Mouse (Mus musculus): ENCODE data around the gene Vapb. TPM values are rescaled to one million over a fixed set of nuclear protein-coding genes. Genes with fewer than 3 reads are reported as not detected.
A peak's percentile ranks its signal among the peaks of the same experiment; 100 is the strongest.
"Not testable (repeated sequence)": the region's sequence is repeated elsewhere in the genome, so short reads cannot be mapped to it uniquely, and the experiment has no call there.

Gene Vapb
- 11.0 and 14.8 TPM in 2 replicates for polyA plus RNA-seq (2016; fragmentation: Nextera tagmentation; extraction: Ambion mirVana)

DNA sequence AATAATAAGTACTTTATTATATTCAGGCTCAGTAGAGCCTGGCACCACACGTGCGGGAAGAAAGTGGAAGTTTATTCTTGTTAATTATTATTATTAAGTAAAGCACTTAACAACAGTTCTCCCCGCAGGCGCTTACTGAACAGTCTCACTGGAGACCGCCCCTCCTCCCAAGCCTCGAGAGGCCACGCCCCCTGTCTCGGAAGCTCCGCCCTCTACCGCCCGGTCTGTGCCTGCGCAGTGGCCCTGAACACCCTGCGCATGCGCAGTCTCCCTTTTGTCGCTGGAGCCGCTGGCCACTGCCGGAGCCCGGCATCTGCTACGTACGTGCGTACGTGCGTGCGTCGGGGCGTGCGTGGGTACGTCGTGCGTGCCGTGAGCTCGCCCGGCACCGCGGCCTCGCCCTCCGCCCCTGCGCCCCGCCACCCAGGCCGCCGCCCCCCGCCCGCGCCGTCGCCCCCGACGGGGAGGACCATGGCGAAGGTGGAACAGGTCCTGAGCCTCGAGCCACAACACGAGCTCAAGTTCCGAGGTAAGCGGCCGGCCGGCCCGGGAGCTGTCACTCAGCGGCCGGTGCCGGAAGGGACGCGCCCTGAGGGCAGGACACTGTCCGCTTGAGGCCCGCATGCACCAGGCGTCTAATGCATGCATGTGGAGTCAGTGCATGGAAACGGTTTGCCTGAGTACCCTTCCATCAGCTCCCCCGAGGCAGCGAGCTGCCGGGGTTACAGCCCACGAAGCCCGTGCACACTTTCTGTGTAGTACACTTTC, at the start of gene Vapb:
Gene Vapb (plus strand): TSS at position 290 of the 768 bp plus-strand sequence.
- Histone ChIP-seq H3K4me1 (peaks cover 17% of the 10 kb centered on the region), H3K27ac (replicated peaks) (peak within 1 kb of the TSS; percentile 69), H3K4me3 (peak within 1 kb of the TSS; percentile 75), H3K9me3 (no peaks in the 10 kb centered on the region), H3K36me3 (peaks cover 3% of the 10 kb centered on the region; the same call in 1 of the 2 replicates), H3K4me2 (replicated peaks) (peak within 1 kb of the TSS; percentile 69), H3K27me3 (peaks cover 3% of the 10 kb centered on the region; the same call in 1 of the 2 replicates), H3K9ac (replicated peaks) (peak within 1 kb of the TSS; percentile 76)
- WGBS, result 1% methylated on average over 70 of the region's 70 CpGs
- peak; percentile 97 for ATAC-seq (ENCODE audit: low FRiP score, low read depth)

DNA sequence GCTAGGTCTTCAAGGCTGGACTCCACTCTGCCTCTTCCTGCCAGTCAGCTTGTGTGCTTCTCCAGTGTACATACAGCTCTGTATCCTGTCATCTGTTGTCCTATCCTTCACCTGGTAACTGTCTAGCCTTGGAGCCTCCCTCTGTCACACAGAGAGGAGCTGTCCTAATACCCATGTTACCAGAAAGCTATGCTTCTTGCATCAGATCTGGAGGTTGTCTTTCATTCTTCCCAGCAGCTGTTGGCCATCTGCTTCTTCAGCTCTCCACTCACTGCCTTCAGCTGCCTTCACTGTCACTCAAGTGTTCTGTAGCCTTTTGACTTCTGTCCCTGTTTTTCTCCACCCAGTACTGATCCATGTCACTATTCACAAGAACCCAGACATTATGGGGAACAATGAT, 47.5 kb upstream of the Vapb start:
- H3K27ac ChIP-seq (replicated peaks), result no peak overlapping the region
- H3K4me2 ChIP-seq (replicated peaks), result no peak overlapping the region
- H3K9me3 ChIP-seq, result no peaks in the 10 kb centered on the region
- no peak for ATAC-seq (ENCODE audit: low FRiP score, low read depth)
- H3K4me1 ChIP-seq, result 0 out of 2 replicates have a peak, but pooled peaks cover 5% of the 10 kb centered on the region
- H3K36me3 ChIP-seq, result peaks cover 49% of the 10 kb centered on the region
- no peaks in the 10 kb centered on the region for H3K27me3 ChIP-seq
- H3K4me3 ChIP-seq, result no peak overlapping the region
- no peak overlapping the region for H3K9ac ChIP-seq (replicated peaks)

DNA sequence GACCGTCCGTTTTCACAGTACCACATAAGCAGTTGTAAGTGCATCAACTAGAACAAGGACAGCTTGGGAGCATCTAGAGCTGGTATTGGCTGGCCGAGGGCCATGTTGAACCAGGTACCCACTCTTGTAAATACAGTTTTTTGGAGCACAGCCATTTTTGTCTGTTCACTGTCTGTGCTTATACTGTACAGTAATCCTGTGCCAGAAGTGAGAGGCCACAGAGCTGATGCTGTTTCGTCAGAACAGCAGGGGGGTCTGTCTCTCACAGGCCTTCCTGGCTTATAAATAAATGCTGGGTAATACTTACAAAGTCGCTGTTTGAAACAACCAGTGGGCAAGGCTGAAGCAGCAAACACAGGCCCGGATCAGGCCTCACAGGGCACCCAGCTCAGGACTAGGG, 45.6 kb upstream of the Vapb start:
- H3K9me3 ChIP-seq, result no peaks in the 10 kb centered on the region
- H3K27ac ChIP-seq (replicated peaks), result no peak overlapping the region
- no peak overlapping the region for H3K4me3 ChIP-seq
- no peak for ATAC-seq (ENCODE audit: low FRiP score, low read depth)
- H3K27me3 ChIP-seq, result no peaks in the 10 kb centered on the region
- no peak overlapping the region for H3K9ac ChIP-seq (replicated peaks)
- peaks cover 59% of the 10 kb centered on the region for H3K36me3 ChIP-seq
- H3K4me1 ChIP-seq, result 0 out of 2 replicates have a peak, but pooled peaks cover 3% of the 10 kb centered on the region
- no peak overlapping the region for H3K4me2 ChIP-seq (replicated peaks)
- WGBS, result 91% methylated on average over 6 of the region's 6 CpGs

DNA sequence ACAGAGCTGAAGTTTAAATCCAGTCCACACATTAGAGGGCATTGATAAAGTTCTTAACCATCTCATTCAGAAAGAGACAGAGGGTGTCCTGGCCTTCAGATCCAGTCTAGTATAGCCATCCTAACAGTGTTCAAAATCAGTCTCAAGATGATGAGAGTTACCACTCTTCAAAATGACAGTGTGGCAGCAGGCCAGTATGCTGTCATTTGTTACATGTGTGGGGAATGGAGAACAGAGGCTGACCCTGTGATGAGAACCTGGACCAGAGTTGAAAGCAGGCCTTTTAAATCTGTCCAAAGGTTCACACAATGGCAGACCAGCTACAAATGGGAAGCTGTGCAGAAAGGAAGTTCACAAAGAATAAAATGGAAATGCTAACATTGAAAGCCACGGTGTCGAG, 44.6 kb upstream of the Vapb start:
- H3K4me2 ChIP-seq (replicated peaks), result no peak overlapping the region
- H3K27me3 ChIP-seq, result no peaks in the 10 kb centered on the region
- H3K9me3 ChIP-seq, result no peaks in the 10 kb centered on the region
- H3K36me3 ChIP-seq, result peaks cover 68% of the 10 kb centered on the region
- H3K4me3 ChIP-seq, result no peak overlapping the region
- no peak overlapping the region for H3K9ac ChIP-seq (replicated peaks)
- no peaks in the 10 kb centered on the region for H3K4me1 ChIP-seq
- ATAC-seq (ENCODE audit: low FRiP score, low read depth), result no peak
- no peak overlapping the region for H3K27ac ChIP-seq (replicated peaks)
- 94% methylated on average over 2 of the region's 2 CpGs for WGBS

DNA sequence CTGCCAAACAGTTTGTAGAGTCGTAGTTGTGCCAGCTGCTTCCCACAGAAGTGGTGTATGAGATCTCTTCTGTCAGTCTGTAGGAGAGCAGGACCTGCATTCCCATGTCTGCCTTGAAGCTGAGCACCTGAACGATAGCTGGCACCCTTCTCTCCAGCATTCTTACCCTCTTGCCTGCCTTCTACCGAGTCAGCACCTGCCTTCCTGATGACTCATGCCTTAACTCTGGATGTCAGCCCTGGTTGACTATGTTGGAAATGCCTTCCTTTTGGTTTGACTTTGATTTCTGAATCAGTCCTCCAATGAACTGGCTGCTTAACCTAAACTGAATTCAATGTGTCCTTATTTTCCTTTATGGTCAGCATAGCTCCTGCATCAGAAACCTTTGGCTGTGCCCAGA, 38.5 kb upstream of the Vapb start:
- WGBS, result 88% methylated on average over 3 of the region's 3 CpGs
- no peak overlapping the region for H3K4me2 ChIP-seq (replicated peaks)
- H3K4me1 ChIP-seq, result no peaks in the 10 kb centered on the region
- H3K27ac ChIP-seq (replicated peaks), result no peak overlapping the region
- no peak for ATAC-seq (ENCODE audit: low FRiP score, low read depth)
- peaks cover 73% of the 10 kb centered on the region for H3K36me3 ChIP-seq
- H3K9ac ChIP-seq (replicated peaks), result no peak overlapping the region
- no peak overlapping the region for H3K4me3 ChIP-seq
- no peaks in the 10 kb centered on the region for H3K9me3 ChIP-seq
- H3K27me3 ChIP-seq, result no peaks in the 10 kb centered on the region

DNA sequence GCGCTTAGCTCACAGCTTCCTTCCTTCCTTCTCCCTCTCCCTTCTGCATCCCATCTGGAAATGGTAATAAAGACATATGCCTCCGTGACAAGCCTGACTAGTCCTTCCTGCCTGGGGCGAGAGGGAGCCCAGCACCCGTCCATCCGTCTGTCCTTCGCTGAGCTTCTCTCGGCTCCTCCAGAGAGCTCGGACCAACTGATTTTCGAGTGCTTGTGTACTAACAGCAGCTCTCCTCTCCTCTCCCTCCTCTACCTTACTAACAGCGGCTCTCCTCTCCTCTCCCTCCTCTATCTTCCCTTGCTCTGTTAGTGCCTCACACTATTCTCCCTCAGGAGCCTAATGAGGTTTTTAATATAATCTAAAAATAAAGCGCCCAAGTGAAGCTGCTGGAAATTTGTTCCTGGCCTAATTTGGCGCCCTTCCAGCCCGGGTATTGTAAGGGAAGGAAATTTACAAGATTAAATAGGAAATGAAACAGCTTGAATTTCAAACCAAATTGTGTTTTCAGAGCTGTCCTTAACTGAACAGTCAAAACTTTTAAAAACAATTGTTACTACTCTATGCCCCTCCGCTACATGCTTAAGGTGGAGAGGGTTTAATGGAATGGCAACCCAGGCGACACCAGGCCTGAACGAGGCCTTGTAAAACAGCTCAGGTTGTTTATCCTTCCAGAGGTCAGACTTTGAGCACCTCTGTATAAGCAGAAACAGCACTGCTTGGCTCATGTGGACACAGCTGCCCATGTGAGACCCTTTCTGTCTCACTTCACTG, 35.0 kb upstream of the Vapb start:
- WGBS, result 84% methylated on average over 16 of the region's 16 CpGs
- Histone ChIP-seq H3K4me1 (no peaks in the 10 kb centered on the region), H3K36me3 (peaks cover 62% of the 10 kb centered on the region), H3K27ac (replicated peaks) (no peak overlapping the region), H3K27me3 (no peaks in the 10 kb centered on the region), H3K4me2 (replicated peaks) (no peak overlapping the region), H3K9ac (replicated peaks) (no peak overlapping the region), H3K4me3 (no peak overlapping the region), H3K9me3 (no peaks in the 10 kb centered on the region)
- ATAC-seq (ENCODE audit: low FRiP score, low read depth), result no peak

DNA sequence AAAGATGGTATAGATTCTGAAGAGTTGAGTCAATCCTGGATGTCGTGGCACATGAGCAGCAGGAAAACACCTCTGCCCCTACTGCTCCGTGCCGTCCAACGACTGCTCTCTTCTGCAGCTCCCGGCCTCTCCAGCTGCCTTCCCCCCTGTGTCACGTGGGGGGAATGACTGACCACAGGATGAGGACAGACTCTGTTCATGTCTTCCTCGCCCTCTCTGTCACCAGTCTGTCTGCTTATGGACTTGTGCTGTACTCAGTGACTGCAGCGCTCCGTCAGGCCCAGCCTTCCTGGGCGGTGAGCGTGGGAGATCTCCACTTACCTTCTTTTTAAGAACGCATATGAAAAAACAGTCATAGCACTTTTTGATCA, 34.5 kb upstream of the Vapb start:
- H3K4me3 ChIP-seq, result no peak overlapping the region
- H3K27ac ChIP-seq (replicated peaks), result no peak overlapping the region
- no peak overlapping the region for H3K4me2 ChIP-seq (replicated peaks)
- WGBS, result 93% methylated on average over 12 of the region's 12 CpGs
- H3K4me1 ChIP-seq, result no peaks in the 10 kb centered on the region
- peaks cover 59% of the 10 kb centered on the region for H3K36me3 ChIP-seq
- H3K9me3 ChIP-seq, result no peaks in the 10 kb centered on the region
- H3K27me3 ChIP-seq, result no peaks in the 10 kb centered on the region
- H3K9ac ChIP-seq (replicated peaks), result no peak overlapping the region
- no peak for ATAC-seq (ENCODE audit: low FRiP score, low read depth)

DNA sequence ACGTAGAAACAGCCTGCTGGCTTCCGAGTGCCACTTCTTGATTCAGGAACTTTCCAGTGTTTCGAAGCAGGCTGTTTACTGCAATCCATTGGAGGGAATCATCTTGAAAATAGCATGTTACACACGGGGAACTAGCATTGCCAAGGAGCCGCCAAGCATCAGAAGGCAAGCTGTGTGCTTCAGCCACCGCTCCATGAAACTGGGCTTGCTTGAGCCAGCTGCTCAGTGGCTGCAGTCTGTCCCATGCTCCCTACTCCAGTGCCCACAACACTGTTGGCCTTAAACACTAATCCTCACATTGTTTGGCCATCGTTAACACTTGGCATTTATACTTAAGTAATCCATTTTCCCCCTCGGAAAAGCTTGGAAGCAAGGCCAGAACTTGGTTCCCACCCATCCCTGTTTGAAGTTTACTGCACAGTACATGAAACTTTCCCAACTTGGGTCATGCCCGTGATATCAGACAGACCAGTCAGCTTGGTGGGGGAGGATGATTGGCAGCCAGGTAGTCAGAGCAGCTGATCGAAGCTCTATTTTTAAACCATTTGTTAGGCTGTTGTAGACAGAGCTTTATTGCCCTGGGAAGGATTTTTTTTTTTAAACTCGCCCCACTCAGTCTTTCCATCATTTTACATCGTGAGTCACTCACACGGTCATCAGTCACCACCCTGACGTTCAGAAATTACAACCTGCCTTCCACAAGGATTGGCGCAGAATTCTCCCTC, 31.3 kb upstream of the Vapb start:
- no peak overlapping the region for H3K9ac ChIP-seq (replicated peaks)
- 88% methylated on average over 15 of the region's 15 CpGs for WGBS
- no peak for ATAC-seq (ENCODE audit: low FRiP score, low read depth)
- no peaks in the 10 kb centered on the region for H3K9me3 ChIP-seq
- no peaks in the 10 kb centered on the region for H3K27me3 ChIP-seq
- H3K4me1 ChIP-seq, result no peaks in the 10 kb centered on the region
- H3K4me2 ChIP-seq (replicated peaks), result no peak overlapping the region
- no peak overlapping the region for H3K4me3 ChIP-seq
- no peak overlapping the region for H3K27ac ChIP-seq (replicated peaks)
- H3K36me3 ChIP-seq, result peaks cover 30% of the 10 kb centered on the region

DNA sequence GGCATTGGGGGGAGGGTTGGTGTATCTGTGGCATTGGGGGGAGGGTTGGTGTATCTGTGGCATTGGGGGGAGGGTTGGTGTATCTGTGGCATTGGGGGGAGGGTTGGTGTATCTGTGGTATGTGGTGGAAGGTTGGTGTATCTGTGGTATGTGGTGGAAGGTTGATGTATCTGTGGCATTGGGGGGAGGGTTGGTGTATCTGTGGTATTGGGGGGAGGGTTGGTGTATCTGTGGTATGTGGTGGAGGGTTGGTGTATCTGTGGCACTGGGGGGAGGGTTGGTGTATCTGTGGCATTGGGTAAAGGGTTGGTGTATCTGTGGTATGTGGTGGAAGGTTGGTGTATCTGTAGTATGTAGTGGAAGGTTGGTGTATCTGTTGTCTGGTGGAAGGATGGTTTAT, 29.7 kb upstream of the Vapb start:
- H3K9me3 ChIP-seq; H3K4me2 ChIP-seq (replicated peaks); H3K27ac ChIP-seq (replicated peaks); ATAC-seq (ENCODE audit: low FRiP score, low read depth); H3K27me3 ChIP-seq; H3K4me3 ChIP-seq; H3K4me1 ChIP-seq; H3K9ac ChIP-seq (replicated peaks): not testable (repeated sequence)
- H3K36me3 ChIP-seq, result peaks cover 14% of the 10 kb centered on the region

DNA sequence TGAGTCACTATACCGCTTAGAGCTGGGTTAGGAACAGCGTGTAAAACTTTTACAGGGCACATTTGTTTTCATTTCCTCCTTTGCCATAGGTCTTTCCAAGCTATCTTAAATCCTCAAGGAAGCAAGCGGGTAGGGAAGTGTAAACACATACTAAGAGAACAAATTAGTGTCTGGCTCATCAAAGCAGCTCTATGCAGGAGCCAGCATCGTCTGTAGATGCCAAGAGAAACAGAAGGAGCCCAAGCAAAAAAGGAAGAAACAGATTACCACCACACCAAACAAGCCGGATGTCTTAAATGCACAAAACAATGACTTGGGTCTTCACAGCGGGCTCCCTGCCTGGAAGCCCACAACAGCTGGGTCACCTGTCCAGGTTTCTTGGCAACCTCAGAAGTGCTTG, 27.1 kb upstream of the Vapb start:
- H3K9ac ChIP-seq (replicated peaks), result no peak overlapping the region
- peaks cover 21% of the 10 kb centered on the region for H3K4me1 ChIP-seq
- WGBS, result 87% methylated on average over 6 of the region's 6 CpGs
- H3K4me3 ChIP-seq, result no peak overlapping the region
- H3K36me3 ChIP-seq, result 0 out of 2 replicates have a peak, but pooled peaks cover 3% of the 10 kb centered on the region
- no peaks in the 10 kb centered on the region for H3K9me3 ChIP-seq
- ATAC-seq (ENCODE audit: low FRiP score, low read depth), result no peak
- H3K27me3 ChIP-seq, result no peaks in the 10 kb centered on the region
- no peak overlapping the region for H3K27ac ChIP-seq (replicated peaks)
- H3K4me2 ChIP-seq (replicated peaks), result no peak overlapping the region

DNA sequence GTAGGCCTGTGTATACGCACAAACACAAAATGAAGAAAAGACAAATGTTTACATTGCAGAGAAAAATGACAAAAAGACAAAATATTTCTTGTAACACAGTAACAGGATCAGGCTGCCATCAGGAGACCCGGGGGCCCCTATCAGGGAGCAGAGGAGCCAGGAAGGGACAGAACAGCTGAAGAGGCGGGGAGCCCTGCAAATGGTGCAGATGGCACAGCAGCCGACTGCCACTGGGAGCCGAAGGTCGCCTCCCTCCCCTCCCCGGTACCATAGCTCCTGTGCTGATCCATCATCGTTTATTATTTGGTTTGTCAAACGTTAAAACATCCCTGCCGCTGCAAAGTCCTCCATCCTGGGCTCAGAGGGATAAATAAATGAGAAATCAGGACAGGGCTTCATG, 24.7 kb upstream of the Vapb start:
- no peaks in the 10 kb centered on the region for H3K27me3 ChIP-seq
- H3K4me2 ChIP-seq (replicated peaks), result no peak overlapping the region
- 56% methylated on average over 10 of the region's 10 CpGs for WGBS
- ATAC-seq (ENCODE audit: low FRiP score, low read depth), result no peak
- H3K4me3 ChIP-seq, result no peak overlapping the region
- peak overlapping the region; percentile 46 for H3K27ac ChIP-seq (replicated peaks)
- H3K36me3 ChIP-seq, result 0 out of 2 replicates have a peak, but pooled peaks cover 1% of the 10 kb centered on the region
- H3K4me1 ChIP-seq, result peaks cover 24% of the 10 kb centered on the region
- no peaks in the 10 kb centered on the region for H3K9me3 ChIP-seq
- no peak overlapping the region for H3K9ac ChIP-seq (replicated peaks)

DNA sequence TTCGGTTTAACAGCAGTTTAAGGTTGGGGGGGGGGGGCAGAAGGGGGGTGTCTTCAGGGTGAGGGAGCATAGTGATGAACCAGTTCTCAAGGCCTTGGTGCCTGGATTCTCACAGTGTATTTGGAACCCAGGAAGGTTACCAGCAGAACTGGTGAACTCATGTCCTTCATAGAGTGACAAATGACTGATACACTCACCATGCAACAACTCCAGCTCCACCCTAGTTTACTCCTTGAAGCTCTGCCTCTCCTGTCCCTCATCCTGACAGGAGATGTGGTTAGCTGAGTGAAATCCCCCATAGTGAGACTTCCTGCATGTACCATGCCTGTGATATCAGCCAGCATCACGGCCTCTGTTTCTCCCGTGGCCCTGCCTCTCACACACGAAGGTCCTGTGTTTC, 24.1 kb upstream of the Vapb start:
- H3K9ac ChIP-seq (replicated peaks), result no peak overlapping the region
- WGBS, result 76% methylated on average over 4 of the region's 4 CpGs
- H3K4me3 ChIP-seq, result no peak overlapping the region
- H3K4me1 ChIP-seq, result peaks cover 24% of the 10 kb centered on the region
- peak overlapping the region; percentile 46; the same call in 1 of the 2 replicates for H3K27ac ChIP-seq (replicated peaks)
- H3K36me3 ChIP-seq, result no peaks in the 10 kb centered on the region
- ATAC-seq (ENCODE audit: low FRiP score, low read depth), result no peak
- no peaks in the 10 kb centered on the region for H3K27me3 ChIP-seq
- H3K4me2 ChIP-seq (replicated peaks), result no peak overlapping the region
- H3K9me3 ChIP-seq, result no peaks in the 10 kb centered on the region

All from midbrain, embryonic 12.5 days (tissue).